Mouse (Mus musculus): Measurements from ENCODE around the gene Cers6.

DNA sequence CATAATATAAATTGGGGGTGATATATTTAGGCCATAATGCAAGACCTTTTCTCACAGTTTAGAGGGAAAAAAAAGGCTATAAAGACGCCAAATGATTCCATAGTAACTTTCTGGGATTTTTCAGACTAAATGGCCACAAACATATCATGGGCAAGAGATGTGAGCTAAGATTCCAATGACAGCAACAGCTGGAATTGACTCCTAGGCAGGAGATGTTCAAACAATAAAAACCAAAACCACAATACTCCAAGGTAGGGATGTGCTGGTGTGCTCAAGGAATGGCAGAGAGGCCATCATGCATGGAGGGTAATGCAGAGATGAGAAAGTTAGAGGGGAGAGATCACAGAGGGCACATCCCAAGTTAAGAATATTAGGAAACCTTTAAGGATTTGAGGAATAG, 257.8 kb downstream of the Cers6 start:
- TF ChIP-seq POLR2A (IDR thresholded peaks at IDR 0.05; ENCODE audit: borderline replicate concordance, control insufficient read depth, low read depth, low read length) (no peak), CTCF (IDR thresholded peaks at IDR 0.05; ENCODE audit: control insufficient read depth, insufficient read depth, low read length) (no peak)

All from bone marrow, adult 2 months (tissue).